Mouse (Mus musculus) ovary, postnatal 14 days (tissue): Measurements from ENCODE around the gene Gm20696.

Experiments
- DNase-seq: peaks from one replicate; pipeline ENCODE4 v3.0.0; 2022; ENCODE audit warnings: low spot score

Gene Gm20696

DNA sequence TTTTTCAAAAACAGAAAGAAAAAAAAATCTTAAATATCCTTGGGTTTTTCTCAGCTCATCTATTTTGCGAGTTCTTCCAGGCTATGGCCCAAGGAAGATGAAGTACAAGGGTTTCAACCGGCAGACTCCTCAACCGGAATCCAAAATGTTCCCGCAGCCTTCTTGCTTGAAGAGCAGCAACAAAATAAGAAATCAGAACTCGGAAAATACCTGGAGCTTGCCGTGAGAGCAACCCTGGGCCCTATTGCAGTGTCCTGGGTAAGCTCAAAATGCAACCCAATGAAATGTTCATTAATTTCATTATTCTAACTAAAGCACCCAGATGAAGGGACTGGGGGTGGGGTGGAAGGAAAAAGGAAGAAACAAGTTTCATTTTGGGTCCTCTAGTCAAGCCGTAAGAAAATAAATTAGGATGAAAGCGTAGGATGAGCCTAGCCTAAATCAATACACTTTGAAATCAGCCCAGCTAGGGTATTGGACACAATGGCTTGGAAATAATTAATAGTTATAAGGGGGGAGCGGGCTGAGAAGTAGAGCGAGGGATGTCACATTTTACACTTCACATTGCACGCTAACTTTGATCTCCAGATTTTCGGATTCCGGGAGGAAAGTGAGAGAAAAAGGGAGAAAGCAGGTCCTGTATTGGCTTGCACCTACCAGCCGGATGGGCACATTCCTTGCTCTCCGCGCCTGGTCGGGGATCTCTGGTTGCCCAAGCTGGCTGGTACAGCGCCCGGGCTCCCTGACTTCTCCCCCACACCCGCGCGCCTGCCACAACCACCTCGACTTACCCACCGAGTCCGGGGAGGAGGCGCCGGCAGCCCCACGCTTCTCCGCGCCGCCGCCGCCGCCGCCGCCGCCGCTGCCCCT, 146.6 kb downstream of the Gm20696 start:
- DNase-seq, result peak; percentile 17

GRCm38 (mm10) chr6:99519052-99519451, 147.5 kb downstream of the Gm20696 start:
- DNase-seq, result no peak

DNA sequence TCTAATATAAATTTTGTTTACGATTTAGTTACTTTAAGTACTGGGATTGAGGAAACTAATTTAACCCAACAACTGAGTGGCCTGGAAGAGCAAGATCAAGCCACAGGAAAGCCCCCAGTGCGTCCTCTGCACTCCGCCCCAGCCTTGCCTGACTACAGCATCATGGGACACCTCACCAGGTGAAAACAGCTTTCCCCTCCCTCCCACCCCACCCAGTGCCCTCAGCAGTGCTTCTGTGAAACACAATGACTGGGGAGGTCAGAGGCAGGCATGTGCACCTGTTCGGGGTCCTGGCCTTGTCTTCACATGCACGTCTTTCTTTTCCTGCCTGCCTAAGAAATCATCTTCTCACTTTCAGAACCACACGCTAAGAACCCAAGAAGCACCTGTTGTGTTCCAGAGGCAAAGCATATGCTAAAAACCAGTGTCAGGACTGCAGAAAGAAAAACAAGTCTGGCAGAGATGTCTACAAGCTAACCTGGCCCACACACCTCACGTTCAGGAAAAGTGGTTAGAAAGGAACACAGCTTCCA, 150.9 kb downstream of the Gm20696 start:
- no peak for DNase-seq

- DNase-seq, result no peak
Observed at GRCm38 (mm10) chr6:99511862-99512261, 154.7 kb downstream of the Gm20696 start.

GRCm38 (mm10) chr6:99509189-99509592, 157.4 kb downstream of the Gm20696 start:
- DNase-seq, result peak; percentile 23

DNA sequence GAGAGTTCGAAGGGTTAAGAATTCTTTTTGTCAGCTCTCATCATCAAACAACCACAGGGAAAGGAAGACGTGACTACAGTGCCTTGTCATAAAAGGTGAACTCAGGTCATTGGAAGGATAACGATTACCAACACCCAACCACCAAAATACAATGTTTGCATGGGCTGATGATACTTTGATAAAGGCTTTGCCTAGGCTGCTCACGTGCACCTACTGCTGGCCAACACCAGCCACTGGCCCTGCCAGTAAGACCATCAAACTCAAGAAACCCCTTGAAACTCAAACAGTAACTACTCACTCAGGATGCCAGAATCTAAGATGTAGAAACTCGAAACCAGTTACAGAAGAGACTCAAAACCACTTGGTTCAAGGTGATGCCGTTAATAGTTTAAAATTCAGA, 159.8 kb downstream of the Gm20696 start:
- DNase-seq, result no peak

DNA sequence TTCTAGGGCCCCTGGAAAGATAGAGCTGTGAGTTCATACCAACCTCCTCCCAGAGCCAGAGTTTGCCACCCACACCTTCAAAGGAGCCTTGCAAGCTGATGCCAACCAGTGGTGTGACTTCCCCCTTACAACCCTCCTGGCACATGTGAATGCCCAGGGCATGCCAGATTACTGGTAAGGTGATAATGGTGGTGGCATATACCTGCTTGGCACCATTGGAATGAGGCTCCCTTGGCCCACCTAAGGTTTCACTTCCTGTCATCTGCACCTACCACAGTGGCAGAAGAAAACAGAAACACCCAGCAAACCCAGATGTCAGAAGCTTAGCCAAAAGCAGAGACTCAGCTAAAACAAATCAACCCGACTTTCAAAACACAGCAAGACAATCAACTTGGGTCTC, 162.9 kb downstream of the Gm20696 start:
- no peak for DNase-seq

- DNase-seq, result no peak
Observed at GRCm38 (mm10) chr6:99502727-99503126, 163.9 kb downstream of the Gm20696 start.

GRCm38 (mm10) chr6:99502314-99502713, 164.3 kb downstream of the Gm20696 start:
- no peak for DNase-seq

DNA sequence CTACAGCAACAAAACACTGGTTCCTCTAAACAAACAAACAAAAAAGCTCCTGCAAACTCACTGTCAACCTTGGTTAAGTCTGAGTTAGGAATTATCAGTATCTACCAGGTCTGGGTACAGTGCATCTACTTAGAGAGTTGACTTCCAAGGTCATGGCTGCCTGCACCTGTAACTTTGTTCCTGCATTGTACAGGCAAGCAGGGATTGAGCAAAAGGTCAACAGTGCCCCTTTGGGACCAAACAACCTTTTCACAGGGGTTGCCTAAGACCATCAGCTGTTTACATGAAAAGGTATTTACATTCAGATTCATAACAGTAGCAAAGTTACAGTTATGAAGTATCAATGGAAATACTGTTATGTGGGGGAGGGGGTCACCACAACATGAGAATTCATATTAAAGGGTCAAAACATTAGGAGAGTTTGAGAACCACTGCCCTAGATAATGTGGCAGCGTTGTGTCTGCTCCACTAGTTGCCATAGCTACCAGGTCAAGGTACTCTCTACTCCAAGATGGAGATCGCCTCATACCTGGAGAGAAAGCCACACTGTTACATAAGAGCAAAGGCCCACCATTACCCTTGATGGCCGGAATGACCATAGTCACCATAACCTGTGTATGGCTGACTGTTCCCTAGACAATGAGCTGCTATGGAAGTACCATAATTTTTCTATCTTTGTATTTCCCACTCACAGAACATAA, 165.9 kb downstream of the Gm20696 start:
- DNase-seq, result no peak

GRCm38 (mm10) chr6:99498082-99498481, 168.5 kb downstream of the Gm20696 start:
- no peak for DNase-seq

- DNase-seq, result no peak
Observed at GRCm38 (mm10) chr6:99496114-99496513, 170.5 kb downstream of the Gm20696 start.

- DNase-seq, result no peak
Observed at GRCm38 (mm10) chr6:99492937-99493336, 173.7 kb downstream of the Gm20696 start.

DNA sequence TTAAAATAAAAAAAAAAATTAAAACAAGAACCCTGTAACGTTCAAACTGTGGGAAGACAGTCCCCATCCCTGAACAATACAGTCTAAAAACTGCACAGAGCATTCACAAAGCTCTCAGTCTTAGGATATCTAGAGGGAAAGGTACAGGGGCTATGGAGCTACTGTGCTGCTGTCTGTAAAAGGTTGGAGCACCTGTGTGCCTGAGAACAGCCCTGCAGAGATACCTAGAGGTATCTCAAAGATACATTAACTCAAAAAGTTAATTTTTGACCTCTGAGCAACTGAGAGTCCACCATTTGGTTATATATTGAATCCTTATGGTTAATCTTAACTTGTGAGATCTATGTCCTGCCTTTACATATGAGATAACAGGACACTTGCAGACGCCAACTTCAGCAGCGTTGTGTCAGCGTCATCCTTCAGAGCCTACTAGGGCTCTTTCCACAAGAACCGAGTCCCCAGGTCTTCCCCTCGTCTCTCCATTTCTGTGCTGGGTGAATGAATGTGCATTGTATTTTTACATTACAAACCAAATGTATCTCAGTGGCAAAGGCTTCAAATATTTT, 174.5 kb downstream of the Gm20696 start:
- no peak for DNase-seq

- DNase-seq, result no peak
Observed at GRCm38 (mm10) chr6:99491146-99491545, 175.5 kb downstream of the Gm20696 start.

- no peak for DNase-seq
Observed at GRCm38 (mm10) chr6:99489900-99490648, 176.5 kb downstream of the Gm20696 start.

DNA sequence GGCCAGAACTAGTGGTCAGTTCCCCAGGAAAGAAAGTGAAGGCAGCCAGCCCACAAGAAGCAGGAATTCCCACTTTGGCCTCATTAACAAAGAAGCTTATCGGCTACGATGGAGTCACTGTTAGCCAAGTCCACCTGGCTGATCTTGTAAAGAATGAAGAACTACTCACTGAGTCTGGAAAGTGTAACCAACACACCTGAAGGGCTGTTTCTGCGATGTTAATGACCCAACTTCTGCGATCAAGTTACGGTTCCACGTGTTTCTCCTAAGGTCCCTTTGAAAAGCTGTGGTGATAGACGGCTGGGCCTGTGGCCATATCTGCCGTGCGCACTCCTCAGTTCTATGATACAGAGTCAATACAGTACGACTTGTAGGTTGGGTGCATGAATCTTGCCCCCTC, 177.2 kb downstream of the Gm20696 start:
- DNase-seq, result no peak

DNA sequence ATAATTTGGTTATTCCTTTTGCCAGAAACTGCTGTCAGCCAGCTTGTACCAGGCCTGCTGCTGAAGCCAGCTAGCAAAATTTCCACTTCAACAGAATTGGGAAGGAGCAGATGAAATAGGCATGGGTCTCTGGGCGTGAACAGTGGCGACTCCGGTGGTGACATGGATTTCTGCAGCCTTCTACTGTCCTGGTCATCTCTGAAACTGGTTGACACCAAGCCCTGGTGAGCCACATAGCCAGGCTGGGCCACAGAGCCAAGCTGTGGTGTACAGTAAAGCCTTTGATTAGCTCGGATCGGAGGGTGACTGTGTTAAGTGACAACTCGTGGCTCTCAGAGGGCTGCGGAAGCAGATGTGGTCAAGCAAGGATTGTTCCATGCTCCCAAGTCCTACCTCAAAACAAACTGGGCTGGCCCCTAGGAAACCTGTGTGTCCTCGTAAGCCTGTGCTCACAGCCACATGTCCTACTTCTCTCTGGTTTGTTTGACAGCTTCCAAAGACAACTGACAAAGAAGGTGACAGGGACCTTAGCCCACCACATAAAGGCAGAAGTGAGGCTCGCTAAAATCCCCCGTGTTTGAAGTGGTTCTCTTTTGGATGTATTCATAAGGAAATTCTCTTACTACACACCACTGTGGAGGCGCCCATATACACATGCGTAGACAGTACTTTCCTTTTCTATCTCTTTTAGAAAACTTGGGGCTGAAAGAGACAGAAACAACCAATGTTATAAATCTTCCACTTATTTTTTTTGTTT, 180.5 kb downstream of the Gm20696 start:
- no peak for DNase-seq

GRCm38 (mm10) chr6:99485217-99485883, 181.2 kb downstream of the Gm20696 start:
- DNase-seq, result peak; percentile 42

DNA sequence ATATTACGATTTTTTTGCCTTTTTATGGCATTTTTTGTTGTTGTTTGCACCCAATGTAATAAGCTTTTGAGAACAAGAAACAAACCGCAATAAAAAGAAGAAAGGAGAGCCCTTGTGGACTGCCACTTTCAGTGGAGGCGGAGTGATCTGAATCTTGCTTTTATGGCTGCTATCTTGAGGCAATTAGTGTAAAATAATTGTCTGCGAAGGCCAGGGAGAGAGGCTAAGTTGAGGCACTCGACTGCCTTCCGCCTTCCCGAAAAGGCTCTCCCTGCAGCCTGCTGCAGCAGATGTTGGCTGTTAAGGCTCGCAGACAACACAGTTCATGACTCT, 181.7 kb downstream of the Gm20696 start:
- no peak for DNase-seq

- DNase-seq, result no peak
Observed at GRCm38 (mm10) chr6:99484197-99484725, 182.3 kb downstream of the Gm20696 start.
